Mouse (Mus musculus): ENCODE measurements around the gene Slc30a10. TPM values are rescaled to one million over a fixed set of nuclear protein-coding genes. Genes with fewer than 3 reads are reported as not detected.

Slc30a10 gene
- total and polyA plus RNA-seq, 3 experiments: not detected

DNA sequence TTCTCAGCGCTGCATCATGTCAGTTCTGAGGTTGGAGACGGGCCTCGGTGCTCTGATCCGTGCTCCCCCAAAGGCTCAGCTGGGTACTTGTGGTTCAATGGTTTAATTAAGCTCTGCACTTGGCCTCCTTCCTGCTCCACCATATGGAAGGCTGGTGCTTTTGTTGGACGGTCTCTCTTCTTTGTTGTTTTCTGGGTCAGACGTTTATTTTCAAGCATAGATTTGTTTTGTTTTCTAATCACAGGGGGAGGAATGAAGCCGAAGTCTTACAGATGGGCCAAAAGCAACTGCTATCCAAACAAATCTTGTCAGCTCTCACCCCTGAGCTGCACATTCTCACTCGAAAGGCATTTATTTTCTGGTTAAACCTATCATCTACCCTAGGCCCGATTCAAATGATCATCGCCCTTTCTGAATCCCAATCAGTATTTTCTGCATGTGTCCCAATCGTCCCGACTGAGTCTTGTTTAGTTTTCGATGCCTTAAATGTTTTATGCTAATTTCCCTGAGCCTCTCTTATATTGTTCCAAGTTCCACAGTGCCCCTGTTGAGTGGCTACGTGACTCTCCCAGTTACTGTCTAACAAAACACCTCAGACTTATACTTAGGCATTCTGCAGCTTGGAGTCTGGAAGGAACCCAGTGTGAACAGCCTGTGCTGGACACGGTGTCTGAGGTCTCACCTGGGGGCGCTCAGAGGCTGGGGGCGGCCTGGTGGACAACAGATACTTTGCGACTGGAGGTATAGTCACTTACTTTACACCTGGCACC, 12.8 kb upstream of the Slc30a10 start:
- WGBS: 68% methylated on average over 18 of the region's 18 CpGs
- no peak for TF ChIP-seq POLR2A (IDR thresholded peaks at IDR 0.05; ENCODE audit: insufficient read depth, low read depth, low read length)
- no peak for TF ChIP-seq CTCF (IDR thresholded peaks at IDR 0.05)
- no peak for TF ChIP-seq EP300 (IDR thresholded peaks at IDR 0.05; ENCODE audit: insufficient read depth, low read depth, low read length)

DNA sequence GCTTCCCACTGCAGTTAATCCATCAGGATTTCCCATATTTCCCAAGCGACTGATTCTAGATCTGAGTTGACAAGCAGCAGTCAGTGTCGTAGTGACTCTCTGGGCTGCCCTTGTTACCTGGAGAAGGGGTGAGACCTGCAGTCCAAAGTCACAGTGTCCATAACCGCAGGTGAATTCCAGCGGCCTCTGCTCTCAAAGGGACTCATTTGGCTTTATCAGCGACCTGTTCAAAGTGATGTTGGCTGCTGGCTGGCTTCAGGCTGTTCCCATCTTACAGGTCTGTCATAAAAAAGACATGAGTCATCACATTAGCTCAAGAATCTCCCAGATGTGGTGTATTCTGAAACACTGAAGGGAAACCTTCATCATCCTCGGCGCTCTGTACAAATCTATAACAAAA, 5.7 kb upstream of the Slc30a10 start:
- TF ChIP-seq POLR2A (IDR thresholded peaks at IDR 0.05; ENCODE audit: insufficient read depth, low read depth, low read length) (no peak), EP300 (IDR thresholded peaks at IDR 0.05; ENCODE audit: insufficient read depth, low read depth, low read length) (no peak), CTCF (IDR thresholded peaks at IDR 0.05) (no peak)
- intact Hi-C loops (cut with DNase I): no loop called here
- Histone ChIP-seq H3K27ac (no peak overlapping the region), H3K4me1 (ENCODE audit: control insufficient read depth, insufficient read depth, low read length) (no peaks in the 10 kb centered on the region), H3K4me3 (no peak overlapping the region), H3K36me3 (ENCODE audit: control insufficient read depth, insufficient read depth, low read length) (no peaks in the 10 kb centered on the region), H3K9ac (ENCODE audit: low read depth, low read length) (no peak overlapping the region), H3K27me3 (ENCODE audit: control insufficient read depth, insufficient read depth, low read length) (no peaks in the 10 kb centered on the region), H3K79me2 (replicated peaks; ENCODE audit: control insufficient read depth, insufficient read depth, low read length) (no peaks in the 10 kb centered on the region)
- no peak for DNase-seq
- 84% methylated on average over 7 of the region's 7 CpGs for WGBS

More for the DNA sequence above, 12.8 kb upstream of the Slc30a10 start:
- no peaks in the 10 kb centered on the region for H3K4me1 ChIP-seq (ENCODE audit: control insufficient read depth, insufficient read depth, low read length)
- no peaks in the 10 kb centered on the region for H3K79me2 ChIP-seq (replicated peaks; ENCODE audit: control insufficient read depth, insufficient read depth, low read length)
- DNase-seq: no peak
- intact Hi-C loops (cut with DNase I): no loop called here
- H3K27ac ChIP-seq: no peak overlapping the region
- no peak overlapping the region for H3K9ac ChIP-seq (ENCODE audit: low read depth, low read length)
- H3K4me3 ChIP-seq: no peak overlapping the region
- H3K36me3 ChIP-seq (ENCODE audit: control insufficient read depth, insufficient read depth, low read length): no peaks in the 10 kb centered on the region
- H3K27me3 ChIP-seq (ENCODE audit: control insufficient read depth, insufficient read depth, low read length): no peaks in the 10 kb centered on the region; the same call in 1 of the 2 replicates

DNA sequence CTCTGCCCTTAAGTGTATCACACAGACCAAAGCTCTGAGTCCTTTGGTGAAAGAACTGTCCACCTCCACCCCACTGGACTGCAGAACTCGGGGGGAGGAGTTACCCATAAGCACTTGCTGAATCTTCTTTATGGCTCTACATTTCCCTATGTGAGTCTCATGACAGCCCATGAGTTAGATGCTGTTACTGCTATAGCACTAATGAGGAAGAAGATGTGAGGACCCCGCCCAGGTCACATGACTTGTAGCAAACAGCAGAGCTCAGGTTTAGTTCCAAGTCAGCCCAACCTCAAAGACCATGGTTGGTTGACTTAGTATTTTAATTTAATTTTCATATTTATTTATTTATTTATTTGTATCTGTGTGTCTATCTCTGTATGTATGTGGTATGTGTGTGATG, 4.9 kb upstream of the Slc30a10 start:
- Histone ChIP-seq H3K4me3 (no peak overlapping the region), H3K27me3 (ENCODE audit: control insufficient read depth, insufficient read depth, low read length) (peaks cover 4% of the 10 kb centered on the region; the same call in 1 of the 2 replicates), H3K36me3 (ENCODE audit: control insufficient read depth, insufficient read depth, low read length) (no peaks in the 10 kb centered on the region), H3K9ac (ENCODE audit: low read depth, low read length) (no peak overlapping the region), H3K4me1 (ENCODE audit: control insufficient read depth, insufficient read depth, low read length) (no peaks in the 10 kb centered on the region), H3K79me2 (replicated peaks; ENCODE audit: control insufficient read depth, insufficient read depth, low read length) (no peaks in the 10 kb centered on the region), H3K27ac (no peak overlapping the region)
- no peak for TF ChIP-seq CTCF (IDR thresholded peaks at IDR 0.05)
- TF ChIP-seq POLR2A (IDR thresholded peaks at IDR 0.05; ENCODE audit: insufficient read depth, low read depth, low read length): no peak
- TF ChIP-seq EP300 (IDR thresholded peaks at IDR 0.05; ENCODE audit: insufficient read depth, low read depth, low read length): no peak
- intact Hi-C loops (cut with DNase I): no loop called here
- 62% methylated on average over 2 of the region's 2 CpGs for WGBS
- DNase-seq: no peak

DNA sequence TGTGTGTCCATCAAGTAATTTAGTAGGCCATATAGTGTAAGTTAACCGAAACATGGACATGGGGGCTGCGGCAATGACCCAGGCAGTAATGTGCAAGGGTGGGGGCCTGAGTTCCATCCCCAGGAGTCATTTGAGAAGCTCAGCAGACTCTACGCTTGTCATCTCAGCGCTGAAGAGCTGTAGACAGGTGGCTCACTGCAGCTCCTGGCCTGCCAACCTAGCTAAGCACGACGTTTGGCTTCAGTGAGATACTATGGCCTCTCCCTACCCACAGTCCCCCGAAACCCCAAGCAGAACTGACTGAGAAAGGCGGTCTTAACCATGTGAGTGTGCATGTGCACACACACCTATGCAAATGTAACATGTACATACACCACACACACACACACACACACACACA, 3.6 kb upstream of the Slc30a10 start:
- Histone ChIP-seq H3K27me3 (ENCODE audit: control insufficient read depth, insufficient read depth, low read length) (peaks cover 10% of the 10 kb centered on the region), H3K79me2 (replicated peaks; ENCODE audit: control insufficient read depth, insufficient read depth, low read length) (no peaks in the 10 kb centered on the region), H3K4me3 (no peak overlapping the region), H3K9ac (ENCODE audit: low read depth, low read length) (no peak overlapping the region), H3K27ac (no peak overlapping the region), H3K4me1 (ENCODE audit: control insufficient read depth, insufficient read depth, low read length) (no peaks in the 10 kb centered on the region), H3K36me3 (ENCODE audit: control insufficient read depth, insufficient read depth, low read length) (no peaks in the 10 kb centered on the region)
- no peak for DNase-seq
- intact Hi-C loops (cut with DNase I): no loop called here
- 83% methylated on average over 8 of the region's 8 CpGs for WGBS
- TF ChIP-seq POLR2A (IDR thresholded peaks at IDR 0.05; ENCODE audit: insufficient read depth, low read depth, low read length) (no peak), CTCF (IDR thresholded peaks at IDR 0.05) (no peak), EP300 (IDR thresholded peaks at IDR 0.05; ENCODE audit: insufficient read depth, low read depth, low read length) (no peak)

DNA sequence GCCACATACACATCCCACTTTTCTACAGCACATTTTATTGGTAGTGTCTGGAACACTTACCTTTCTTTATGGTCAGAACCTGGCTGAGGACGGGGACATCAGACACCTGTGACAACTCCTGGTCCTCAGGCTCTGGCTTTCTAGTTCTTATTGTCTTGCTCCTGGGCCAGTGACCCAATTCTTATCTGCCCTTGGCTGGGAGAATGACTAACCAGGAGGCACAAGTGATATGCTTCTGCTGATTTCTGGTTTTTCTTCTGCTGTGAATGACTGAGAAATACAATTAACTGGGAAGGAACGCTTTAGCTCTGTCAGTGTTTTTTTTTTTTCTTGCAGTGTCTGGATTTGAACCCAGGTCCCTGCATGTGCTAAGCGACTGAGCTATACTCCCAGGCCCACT, 3.2 kb upstream of the Slc30a10 start:
- peaks cover 10% of the 10 kb centered on the region for H3K27me3 ChIP-seq (ENCODE audit: control insufficient read depth, insufficient read depth, low read length)
- no peaks in the 10 kb centered on the region for H3K36me3 ChIP-seq (ENCODE audit: control insufficient read depth, insufficient read depth, low read length)
- no peak overlapping the region for H3K27ac ChIP-seq
- H3K9ac ChIP-seq (ENCODE audit: low read depth, low read length): no peak overlapping the region
- H3K4me1 ChIP-seq (ENCODE audit: control insufficient read depth, insufficient read depth, low read length): no peaks in the 10 kb centered on the region
- WGBS: 69% methylated on average over 3 of the region's 3 CpGs
- H3K79me2 ChIP-seq (replicated peaks; ENCODE audit: control insufficient read depth, insufficient read depth, low read length): no peaks in the 10 kb centered on the region
- no peak for DNase-seq
- intact Hi-C loops (cut with DNase I): no loop called here
- TF ChIP-seq POLR2A (IDR thresholded peaks at IDR 0.05; ENCODE audit: insufficient read depth, low read depth, low read length): no peak
- TF ChIP-seq EP300 (IDR thresholded peaks at IDR 0.05; ENCODE audit: insufficient read depth, low read depth, low read length): no peak
- no peak for TF ChIP-seq CTCF (IDR thresholded peaks at IDR 0.05)
- no peak overlapping the region for H3K4me3 ChIP-seq

DNA sequence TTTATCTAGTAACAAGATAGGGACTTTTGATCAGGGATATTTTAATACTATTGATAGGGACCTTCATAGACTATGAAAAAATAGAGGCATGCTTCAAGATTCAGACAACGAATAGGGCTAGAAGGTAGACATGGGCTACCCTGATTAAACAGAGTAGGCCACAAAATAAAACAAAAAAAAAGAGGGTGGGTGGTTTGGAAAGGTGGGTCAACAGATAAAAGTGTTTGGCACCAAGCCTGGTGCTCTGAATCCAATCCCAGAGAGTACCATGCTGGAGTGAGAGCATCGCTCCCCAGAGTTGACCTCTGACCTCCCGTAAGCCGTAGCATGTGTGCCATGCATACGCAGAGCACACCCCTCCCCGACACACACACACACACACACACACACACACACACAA, 2.2 kb upstream of the Slc30a10 start:
- H3K27me3 ChIP-seq (ENCODE audit: control insufficient read depth, insufficient read depth, low read length): peaks cover 11% of the 10 kb centered on the region
- TF ChIP-seq EP300 (IDR thresholded peaks at IDR 0.05; ENCODE audit: insufficient read depth, low read depth, low read length) (no peak), CTCF (IDR thresholded peaks at IDR 0.05) (no peak), POLR2A (IDR thresholded peaks at IDR 0.05; ENCODE audit: insufficient read depth, low read depth, low read length) (no peak)

More for the DNA sequence above, 2.2 kb upstream of the Slc30a10 start:
- intact Hi-C loops (cut with DNase I): no loop called here
- WGBS: 92% methylated on average over 6 of the region's 6 CpGs
- DNase-seq: no peak
- H3K79me2 ChIP-seq (replicated peaks; ENCODE audit: control insufficient read depth, insufficient read depth, low read length): no peaks in the 10 kb centered on the region
- H3K4me1 ChIP-seq (ENCODE audit: control insufficient read depth, insufficient read depth, low read length): no peaks in the 10 kb centered on the region
- H3K36me3 ChIP-seq (ENCODE audit: control insufficient read depth, insufficient read depth, low read length): no peaks in the 10 kb centered on the region
- no peak overlapping the region for H3K9ac ChIP-seq (ENCODE audit: low read depth, low read length)
- H3K4me3 ChIP-seq: no peak overlapping the region
- no peak overlapping the region for H3K27ac ChIP-seq
